Mouse (Mus musculus) CD4-positive, CD25-positive, alpha-beta regulatory T cell, adult 4 months (primary cell): ENCODE measurements around the gene Taf15. TPM values are rescaled to one million over a fixed set of nuclear protein-coding genes. Genes with fewer than 3 reads are reported as not detected.

ENCODE experiments used
- ATAC-seq: one replicate; pipeline ENCODE4 v1.8.0; 2017
- polyA plus RNA-seq, 2 experiments: library from polyadenylated mRNA; unstranded; fragments of 100-300 nt; shearing (Covaris generic); gene quantifications; one replicate each; pipeline ENCODE4 v1.2.1; 2017

Gene Taf15
- polyA plus RNA-seq, 2 experiments from 2014 or later, result 20.6 to 22.0 TPM

DNA sequence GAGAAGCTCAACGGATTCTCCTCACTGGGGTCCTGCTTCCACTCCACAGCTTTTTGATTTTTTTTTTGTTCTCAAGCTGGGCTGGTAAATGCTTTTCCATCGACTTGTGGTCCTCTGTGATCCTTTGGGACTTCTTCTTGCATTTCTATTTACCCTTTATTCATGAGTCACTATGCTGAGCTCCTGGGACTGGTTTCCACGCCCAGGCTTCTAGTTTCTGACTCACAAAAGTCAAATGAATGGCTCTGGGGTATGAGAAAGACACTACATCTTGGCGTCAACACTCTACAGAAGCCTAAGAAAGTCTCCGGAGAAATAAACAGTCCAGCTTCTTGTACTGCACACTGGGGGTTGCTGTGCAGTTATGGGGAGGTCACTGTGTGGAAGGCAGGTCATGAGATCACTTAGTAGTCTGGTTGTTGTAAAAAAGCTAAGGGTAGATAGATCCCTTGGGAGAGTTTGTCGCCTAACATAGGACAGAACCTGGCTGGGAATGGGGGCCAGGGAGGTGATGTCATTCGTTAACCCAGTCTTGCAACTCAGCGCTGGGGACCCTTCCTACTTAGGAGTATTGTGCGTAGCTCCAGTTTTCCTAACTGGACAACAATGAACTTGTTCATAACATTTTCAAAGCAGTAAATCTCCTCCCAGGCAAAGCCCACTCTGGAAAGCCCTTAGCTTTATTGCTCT lies 14.8 kb upstream of the Taf15 start:
- ATAC-seq, result no peak

DNA sequence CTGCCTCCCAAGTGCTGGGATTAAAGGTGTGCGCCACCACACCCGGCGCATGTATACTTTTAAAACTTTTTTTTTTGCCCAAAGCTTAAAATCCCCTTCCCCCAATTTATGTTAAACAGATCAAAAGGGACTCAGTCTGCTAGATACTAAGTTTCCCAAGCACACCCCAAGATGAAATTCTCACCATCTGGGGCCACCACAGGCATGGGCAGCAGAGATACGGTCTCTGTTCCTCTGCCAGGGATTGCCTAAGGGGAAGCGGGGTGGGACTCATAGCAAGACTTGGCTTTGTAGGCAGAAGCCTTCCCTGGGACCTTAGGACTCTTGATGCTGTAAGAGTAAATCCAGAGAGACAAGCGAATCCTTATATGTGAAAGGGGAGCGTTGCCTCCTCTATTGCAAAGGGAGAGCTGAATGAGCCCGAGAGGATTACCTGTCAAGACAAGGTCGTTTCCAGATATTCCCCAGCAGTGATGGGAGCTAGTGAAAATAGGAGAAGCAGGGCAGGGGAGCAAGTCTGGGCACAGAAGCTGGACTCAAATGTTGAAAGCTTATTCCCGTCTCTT lies 11.3 kb upstream of the Taf15 start:
- ATAC-seq, result no peak

- no peak for ATAC-seq
Measured at GRCm38 (mm10) chr11:83462711-83463244, 10.1 kb upstream of the Taf15 start, which contains the start of gene Mmp28. TSS of gene Mmp28 (minus strand) at chr11:83463071.

- ATAC-seq, result no peak
Measured at GRCm38 (mm10) chr11:83465976-83466375, 6.9 kb upstream of the Taf15 start.

DNA sequence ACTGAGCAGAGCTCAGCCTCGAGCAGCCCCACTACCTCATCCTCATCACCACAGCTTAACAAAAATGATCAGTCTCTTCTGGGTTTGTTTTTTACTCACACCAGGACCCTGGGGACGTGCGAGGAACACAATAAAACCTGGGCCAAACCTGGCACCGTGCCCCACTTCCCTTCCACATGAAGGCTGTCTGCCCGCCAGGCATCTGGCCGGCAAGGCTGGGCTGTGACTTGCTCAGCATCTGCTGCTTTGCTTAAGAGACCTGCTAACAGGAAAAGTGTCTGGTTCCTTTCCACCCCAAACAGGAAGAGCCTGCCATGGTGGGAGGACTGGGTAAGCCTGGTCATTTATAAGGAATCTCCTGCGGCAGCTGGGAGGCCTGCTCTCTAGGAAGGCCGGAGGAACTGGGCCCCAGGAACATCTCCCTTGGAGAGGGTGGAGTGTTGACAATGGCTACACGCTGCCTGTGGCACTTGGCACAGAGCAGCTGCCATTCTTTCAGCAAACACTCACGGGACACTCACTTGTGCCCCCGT lies 5.7 kb upstream of the Taf15 start:
- no peak for ATAC-seq

GRCm38 (mm10) chr11:83468765-83469164 lies 4.1 kb upstream of the Taf15 start:
- ATAC-seq, result no peak

DNA sequence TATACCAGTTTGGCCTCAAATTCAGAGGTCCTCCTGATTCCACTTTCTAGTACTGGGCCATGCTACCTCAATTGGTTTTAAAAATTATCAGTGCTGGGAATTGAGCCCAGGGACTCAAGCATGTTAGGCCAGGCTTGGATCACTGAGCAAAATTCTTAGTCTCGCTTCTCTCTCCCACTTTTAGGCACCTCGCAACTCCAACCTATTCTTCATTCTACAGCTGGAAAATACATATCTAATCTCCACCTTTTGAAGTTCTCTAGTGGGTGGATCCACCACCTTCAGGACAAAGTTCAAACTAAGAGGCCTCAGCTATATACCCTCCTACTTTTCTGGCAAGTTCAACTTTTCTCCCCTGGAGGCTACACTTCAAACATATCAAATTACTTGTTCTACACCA lies 1.1 kb upstream of the Taf15 start:
- ATAC-seq, result no peak

GRCm38 (mm10) chr11:83473235-83474016 lies 540 bp downstream of the Taf15 start:
- peak; percentile 21 for ATAC-seq

- no peak for ATAC-seq
Measured at GRCm38 (mm10) chr11:83491488-83491887, 18.6 kb downstream of the Taf15 start.

DNA sequence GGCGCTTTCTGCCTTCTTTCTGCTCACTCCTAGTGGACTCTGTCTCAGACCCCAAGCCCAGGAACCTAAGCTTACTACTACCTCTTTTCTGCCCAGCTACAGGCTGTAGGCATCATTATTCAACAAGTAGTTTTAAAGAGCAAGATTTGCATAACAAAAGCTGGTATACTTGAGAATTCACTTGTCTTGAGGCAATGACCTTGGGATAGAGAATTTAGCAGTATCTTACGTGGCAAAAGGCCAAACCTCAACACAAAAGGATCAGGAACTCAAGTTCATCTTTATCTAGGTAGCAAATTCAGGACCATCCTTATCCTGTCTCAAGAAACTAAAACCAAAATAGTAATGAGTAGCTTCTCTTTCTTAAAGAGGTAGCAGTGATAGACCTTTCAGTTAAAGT lies 22.7 kb downstream of the Taf15 start:
- ATAC-seq, result no peak

DNA sequence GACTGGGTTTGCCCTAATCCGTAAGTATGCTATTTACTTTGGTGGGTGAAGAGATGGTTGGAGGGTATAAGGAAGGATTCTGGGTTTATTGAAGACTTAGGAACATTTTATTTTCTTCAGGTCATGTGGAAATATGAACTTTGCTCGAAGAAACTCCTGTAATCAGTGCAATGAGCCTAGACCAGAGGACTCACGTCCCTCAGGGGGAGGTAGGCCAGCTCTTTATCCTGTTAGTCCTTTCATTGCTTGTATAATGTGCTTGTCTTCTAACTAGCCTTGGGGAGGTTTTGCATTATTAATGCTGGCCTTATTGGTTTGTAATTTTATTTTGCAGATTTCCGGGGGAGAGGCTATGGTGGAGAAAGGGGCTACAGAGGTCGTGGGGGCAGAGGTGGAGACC lies 31.4 kb downstream of the Taf15 start:
- ATAC-seq, result no peak

DNA sequence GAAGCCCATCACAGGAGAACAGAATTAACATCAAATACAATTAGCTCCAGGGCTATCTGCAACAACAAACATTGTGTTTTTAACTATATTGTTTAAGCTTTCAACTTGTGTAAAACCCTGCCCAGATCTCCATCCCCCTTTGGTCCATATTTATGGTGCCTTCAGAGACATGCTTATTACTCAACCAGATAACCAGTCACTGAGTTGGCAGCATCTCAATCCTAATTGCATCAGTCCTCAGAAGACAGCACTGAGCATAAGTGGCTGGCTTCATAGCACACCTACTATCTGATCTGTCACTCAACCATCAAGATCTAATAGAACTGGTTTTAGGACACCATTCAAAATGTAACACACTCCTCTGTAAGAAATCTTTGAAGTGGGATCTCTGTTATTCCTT lies 36.6 kb downstream of the Taf15 start:
- ATAC-seq, result no peak

GRCm38 (mm10) chr11:83517153-83517552 lies 44.3 kb downstream of the Taf15 start:
- ATAC-seq, result no peak

GRCm38 (mm10) chr11:83518371-83518770 lies 45.5 kb downstream of the Taf15 start:
- ATAC-seq, result no peak

GRCm38 (mm10) chr11:83522075-83522474 lies 49.2 kb downstream of the Taf15 start, which contains the start of gene Heatr9:
TSS of gene Heatr9 (minus strand) at chr11:83522175.
- ATAC-seq, result no peak

DNA sequence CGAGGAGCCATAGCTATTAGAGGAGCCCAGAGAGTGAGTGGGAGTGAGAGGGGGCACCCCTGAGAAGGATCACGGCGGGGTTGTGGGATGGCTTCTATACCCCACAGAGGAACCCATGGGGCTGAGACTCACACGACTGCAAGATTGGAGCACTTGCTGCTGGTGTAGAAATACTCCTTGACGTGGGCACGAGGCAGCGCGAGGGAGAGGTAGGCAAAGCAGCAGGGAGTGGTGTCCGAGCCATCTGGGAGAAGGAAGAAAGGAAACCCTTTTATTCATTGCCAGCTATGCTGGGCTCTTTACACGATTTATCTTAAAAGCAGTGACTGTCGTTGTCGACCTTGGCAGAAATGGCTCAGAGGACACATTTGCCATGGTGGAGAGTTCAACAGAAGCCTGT lies 56.1 kb downstream of the Taf15 start:
- no peak for ATAC-seq

DNA sequence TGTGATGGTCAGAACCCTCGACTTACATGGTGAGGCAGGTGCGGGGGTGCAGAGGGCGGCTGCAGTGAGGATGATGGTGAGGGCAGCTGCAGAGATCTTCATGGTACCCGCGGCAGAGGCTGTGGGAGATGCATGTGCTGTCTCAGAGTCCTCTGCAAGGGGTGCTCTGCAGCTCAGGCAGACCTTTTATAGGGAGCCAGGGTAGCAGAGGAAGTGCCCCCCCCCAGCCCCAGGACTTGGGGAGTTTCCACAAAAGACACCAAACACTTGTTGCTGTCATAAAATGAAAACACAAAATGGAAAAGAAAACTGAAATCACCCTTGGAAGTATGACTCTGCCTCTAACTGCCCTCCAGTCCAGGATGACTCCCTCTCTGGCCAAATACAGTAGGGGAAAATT lies 57.5 kb downstream of the Taf15 start, which contains the start of gene Ccl5:
Ccl5 (minus strand) TSS at position 159 of the 400 bp plus-strand sequence.
- ATAC-seq, result peak; percentile 53

DNA sequence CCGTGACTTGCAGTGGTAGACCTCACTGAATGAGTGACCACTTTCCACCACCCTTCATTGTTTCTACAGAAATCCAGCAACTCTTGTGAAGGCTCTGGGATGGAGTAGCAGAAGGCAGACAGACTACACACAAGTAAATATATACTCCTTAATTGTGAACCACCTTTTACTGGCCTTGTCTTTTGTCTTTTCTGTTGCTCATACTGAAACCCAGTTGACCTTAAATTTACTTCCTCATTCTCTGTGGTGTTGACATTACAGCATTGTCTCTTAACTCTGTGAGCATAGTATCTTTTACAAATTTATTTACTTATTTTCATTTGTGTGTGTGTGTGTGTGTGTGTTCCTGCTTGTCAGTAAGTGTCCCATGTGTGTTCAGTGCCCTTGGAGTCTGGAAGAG lies 60.3 kb downstream of the Taf15 start:
- ATAC-seq, result no peak

GRCm38 (mm10) chr11:83534143-83534542 lies 61.3 kb downstream of the Taf15 start:
- ATAC-seq, result peak; percentile 55

DNA sequence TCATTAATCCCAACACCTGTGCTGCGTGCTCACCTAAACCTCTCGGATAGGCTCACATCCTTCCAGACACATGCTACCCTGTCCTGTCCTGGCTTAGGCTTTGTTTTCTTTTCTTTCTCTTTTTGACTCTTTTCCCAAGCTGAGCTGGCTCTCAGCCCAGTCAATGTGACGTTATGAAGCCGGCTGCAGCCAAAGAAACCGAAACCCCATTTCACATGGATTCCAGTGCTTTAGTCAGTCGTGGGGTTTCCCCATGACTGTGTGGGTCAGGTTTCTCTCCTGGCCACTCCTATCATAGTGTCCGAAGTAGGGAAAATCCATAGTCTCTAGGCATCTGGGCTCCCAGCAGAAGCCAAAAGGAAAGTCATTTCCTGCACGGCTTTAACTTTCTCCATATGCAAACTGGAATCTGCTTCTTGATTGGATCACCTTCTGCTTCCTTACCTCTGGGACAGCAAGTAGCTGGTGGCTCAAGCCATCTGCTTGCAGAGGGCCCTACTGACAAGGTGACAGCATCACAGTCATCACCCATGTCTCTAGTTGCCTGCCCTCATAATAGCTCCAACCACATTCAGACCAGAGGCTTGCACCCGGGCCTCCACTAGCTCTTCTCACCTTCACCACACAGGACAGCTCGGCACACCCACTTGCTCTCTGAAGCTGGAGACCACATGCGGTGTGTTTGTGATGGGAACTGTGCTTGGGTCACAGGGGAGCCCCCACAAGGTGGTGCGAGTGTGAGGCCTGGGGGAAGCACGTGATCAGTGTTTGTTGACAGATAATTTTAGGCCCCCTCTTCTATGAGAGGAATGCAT lies 61.9 kb downstream of the Taf15 start:
- ATAC-seq, result peak; percentile 51

GRCm38 (mm10) chr11:83536831-83537230 lies 63.9 kb downstream of the Taf15 start:
- ATAC-seq, result no peak

DNA sequence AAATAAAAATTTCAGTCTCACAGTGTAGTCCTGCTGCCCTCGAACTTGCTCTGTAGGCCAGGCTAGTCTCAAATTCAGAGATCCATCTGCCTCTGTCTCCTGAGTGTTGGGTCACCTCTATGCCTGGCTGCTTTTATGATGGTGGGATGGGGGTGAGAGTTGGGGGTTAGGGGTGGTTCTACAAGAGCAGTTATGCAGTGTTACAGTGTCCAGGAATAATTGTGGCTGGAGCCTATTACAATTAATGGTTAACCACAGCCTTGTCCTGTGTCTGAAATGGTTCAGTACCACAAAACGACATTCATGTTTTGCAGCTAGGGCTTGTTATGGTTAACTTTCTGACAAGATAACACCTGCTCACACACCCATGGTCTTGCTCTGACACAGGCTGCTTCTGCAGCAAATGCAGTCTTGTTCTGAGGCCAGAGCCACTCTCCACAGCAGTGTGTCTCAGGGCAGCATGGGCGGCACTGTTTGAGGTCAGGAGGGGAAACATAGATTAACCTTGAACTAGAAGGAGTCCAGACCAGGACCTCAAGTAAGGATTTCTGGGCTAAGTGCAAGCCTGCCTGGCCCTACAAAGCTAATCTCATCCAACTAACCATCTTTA lies 65.9 kb downstream of the Taf15 start:
- no peak for ATAC-seq
